11 mouse cellular contexts compared by ENCODE assay signal in the genomic region with DNA sequence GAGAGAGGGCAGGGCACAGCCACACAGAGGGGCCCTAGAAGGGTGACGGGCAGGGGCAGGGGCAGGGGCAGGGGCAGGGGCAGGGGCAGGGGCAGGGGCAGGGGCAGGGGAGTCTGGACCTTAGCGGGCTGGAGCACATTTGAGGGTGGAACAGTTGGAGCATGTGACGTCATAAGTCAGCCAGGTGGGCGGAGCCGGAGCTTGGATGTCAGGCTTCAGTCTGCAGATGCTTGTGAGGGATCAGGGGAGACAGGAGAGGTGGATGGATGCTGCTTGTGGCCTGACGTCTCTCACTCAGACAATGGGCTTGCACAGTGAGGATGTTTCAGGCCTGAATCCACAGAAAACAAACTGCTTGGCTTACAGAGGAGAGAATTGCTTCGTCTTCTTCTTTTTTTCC. TPM values are rescaled to one million over a fixed set of nuclear protein-coding genes. Genes with fewer than 3 reads are reported as not detected.
A peak's percentile ranks its signal among the peaks of the same experiment; 100 is the strongest.
DNase-seq lines count a peak whose midpoint lies in the region; ATAC-seq and TF ChIP-seq lines count a peak whose summit lies in the region.
"Had no signal": no experiment of that assay in that cellular context is flagged by ENCODE, and none has a peak within 500 bp of the region (broad histone marks: within the 10 kb centered on the region; RNA-seq: fewer than 3 reads in every experiment).

No protein-coding gene starts in this region.

- peak overlapping the region; percentile 46 for H3K4me2 ChIP-seq in kidney, embryonic 15.5 days
- H3K4me2 ChIP-seq in stomach, postnatal 0 days (replicated peaks; ENCODE audit: low read depth), result no peak overlapping the region

- ATAC-seq in kidney, embryonic 15.5 days (replicated peaks; ENCODE audit: low FRiP score), result no peak
- no peak for ATAC-seq in stomach, postnatal 0 days (ENCODE audit: low FRiP score, low TSS enrichment)

- 0 out of 2 replicates have a peak overlapping the region, but pooled peaks have one; percentile 8 for H3K4me3 ChIP-seq in kidney, embryonic 15.5 days (replicated peaks)
- peak overlapping the region; percentile 64 for H3K4me3 ChIP-seq in megakaryocyte, embryonic 14.5 days (replicated peaks)
- no peak overlapping the region for H3K4me3 ChIP-seq in stomach, postnatal 0 days (ENCODE audit: low read depth, low read length)

- H3K36me3 ChIP-seq in kidney, embryonic 15.5 days, result peaks cover 8% of the 10 kb centered on the region; the same call in 1 of the 2 replicates
- no peaks in the 10 kb centered on the region for H3K36me3 ChIP-seq in megakaryocyte, embryonic 14.5 days (replicated peaks; ENCODE audit: low read length)
- no peaks in the 10 kb centered on the region for H3K36me3 ChIP-seq in stomach, postnatal 0 days (ENCODE audit: control insufficient read depth, insufficient read depth, low read length)
- H3K36me3 ChIP-seq: G1E had no signal

- no peak overlapping the region for H3K9ac ChIP-seq in kidney, embryonic 15.5 days
- H3K9ac ChIP-seq in stomach, postnatal 0 days (ENCODE audit: low read length), result no peak overlapping the region

- no peaks in the 10 kb centered on the region for H3K9me3 ChIP-seq in kidney, embryonic 15.5 days (replicated peaks)
- H3K9me3 ChIP-seq in megakaryocyte, embryonic 14.5 days, result peaks cover 13% of the 10 kb centered on the region
- no peaks in the 10 kb centered on the region for H3K9me3 ChIP-seq in stomach, postnatal 0 days (ENCODE audit: control insufficient read depth, low read length)

- H3K27ac ChIP-seq in kidney, embryonic 15.5 days, result no peak overlapping the region
- H3K27ac ChIP-seq in stomach, postnatal 0 days (replicated peaks), result no peak overlapping the region

- TF ChIP-seq CTCF in stomach, postnatal 0 days (IDR thresholded peaks at IDR 0.05; ENCODE audit: low read depth), result no peak

- DNase-seq in kidney, adult 18-20 months, result no peak
- DNase-seq in embryo, embryonic 10 days (ENCODE audit: low spot score), result peak; percentile 78
- DNase-seq in heart, postnatal 4 days, result peak; percentile 58
- DNase-seq in stomach, postnatal 0 days (ENCODE audit: low spot score), result no peak
- DNase-seq in urinary bladder, postnatal 10 days (ENCODE audit: low spot score), result no peak
- no peak for DNase-seq in spleen, adult 18-20 months
- DNase-seq: kidney, adult 2 months; lung, postnatal 4 days had no signal

- H3K27me3 ChIP-seq in kidney, embryonic 15.5 days, result no peaks in the 10 kb centered on the region
- peaks cover 3% of the 10 kb centered on the region for H3K27me3 ChIP-seq in megakaryocyte, embryonic 14.5 days (replicated peaks)
- H3K27me3 ChIP-seq in stomach, postnatal 0 days (ENCODE audit: control insufficient read depth, insufficient read depth, low read length), result no peaks in the 10 kb centered on the region

- peaks cover 41% of the 10 kb centered on the region for H3K4me1 ChIP-seq in kidney, embryonic 15.5 days
- H3K4me1 ChIP-seq in megakaryocyte, embryonic 14.5 days, result peaks cover 78% of the 10 kb centered on the region
- H3K4me1 ChIP-seq in stomach, postnatal 0 days (replicated peaks; ENCODE audit: control insufficient read depth, insufficient read depth), result no peaks in the 10 kb centered on the region

- no peak for TF ChIP-seq EP300 in stomach, postnatal 0 days (optimal IDR thresholded peaks at IDR 0.05)

- WGBS in kidney, embryonic 15.5 days, result 17% methylated on average over 7 of the region's 7 CpGs
- 21% methylated on average over 7 of the region's 7 CpGs for WGBS in stomach, postnatal 0 days

RNA-seq across cellular contexts. Expression of a gene that starts 5.5 kb away (rescaled TPM):
- polyA plus RNA-seq in kidney, embryonic 15.5 days (2015; fragmentation: Nextera tagmentation; extraction: Ambion mirVana), result 18.1 and 19.9 TPM in 2 replicates
- 1 to 10 TPM; 4.3 to 4.6 TPM for total RNA-seq in heart, postnatal 4 days (2021)
- polyA plus RNA-seq in megakaryocyte, embryonic 14.5 days (2012; ENCODE audit: insufficient read depth, low replicate concordance), result 2.1 TPM in 1 of 2 replicates, not detected in the other
- polyA plus RNA-seq in stomach, postnatal 0 days (2015; fragmentation: Nextera tagmentation; extraction: Ambion mirVana), result 2.4 TPM in 2 replicates
- total RNA-seq: G1E had no signal
- polyA plus RNA-seq: G1E had no signal

RNA-seq across cellular contexts. Expression of a gene that starts 14.5 kb away (rescaled TPM):
- 75.0 and 80.1 TPM in 2 replicates for polyA plus RNA-seq in kidney, embryonic 15.5 days (2015; fragmentation: Nextera tagmentation; extraction: Ambion mirVana)
- 10 to 100 TPM; 21.7 to 23.3 TPM for total RNA-seq in heart, postnatal 4 days (2021)
- polyA plus RNA-seq in megakaryocyte, embryonic 14.5 days (2012; ENCODE audit: insufficient read depth, low replicate concordance), result 36.9 and 65.9 TPM in 2 replicates
- 49.3 and 50.4 TPM in 2 replicates for polyA plus RNA-seq in stomach, postnatal 0 days (2015; fragmentation: Nextera tagmentation; extraction: Ambion mirVana)

RNA-seq across cellular contexts. Expression of a gene that starts 44.5 kb away (rescaled TPM):
- 9.8 and 10.0 TPM in 2 replicates for polyA plus RNA-seq in kidney, embryonic 15.5 days (2015; fragmentation: Nextera tagmentation; extraction: Ambion mirVana)
- total RNA-seq in heart, postnatal 4 days (2021), result 10 to 100 TPM; 48.1 to 49.6 TPM
- 2.9 and 6.8 TPM in 2 replicates for polyA plus RNA-seq in megakaryocyte, embryonic 14.5 days (2012; ENCODE audit: insufficient read depth, low replicate concordance)
- polyA plus RNA-seq in stomach, postnatal 0 days (2015; fragmentation: Nextera tagmentation; extraction: Ambion mirVana), result 9.4 and 17.1 TPM in 2 replicates
- total RNA-seq: G1E had no signal

Comparison
In these comparisons a context has a peak if more than half of its experiments do, and no peak if none do; other contexts are left out.
1. DNase-seq: peak in embryo, embryonic 10 days (single experiment) and heart, postnatal 4 days (single experiment); none in kidney, adult 18-20 months (single experiment), stomach, postnatal 0 days (single experiment), urinary bladder, postnatal 10 days (single experiment) and spleen, adult 18-20 months (0 of 2).